Mouse (Mus musculus): ENCODE data around the gene Rfc2. TPM values are rescaled to one million over a fixed set of nuclear protein-coding genes. Genes with fewer than 3 reads are reported as not detected.
"Not testable (repeated sequence)": the region's sequence is repeated elsewhere in the genome, so short reads cannot be mapped to it uniquely, and the experiment has no call there.

Gene Rfc2
- total RNA-seq, 4 experiments from 2014 or later = 21.6 to 26.0 (median 24.6) TPM

- no peak for DNase-seq (ENCODE audit: low spot score)
Measured at GRCm38 (mm10) chr5:134647394-134647793, 66.2 kb downstream of the Rfc2 start.

GRCm38 (mm10) chr5:134648976-134649375, 67.8 kb downstream of the Rfc2 start:
- DNase-seq (ENCODE audit: low spot score) = not testable (repeated sequence)

GRCm38 (mm10) chr5:134650926-134651325, 69.8 kb downstream of the Rfc2 start:
- no peak for DNase-seq (ENCODE audit: low spot score)

Small RNAs within 50 kb of the gene (microRNA-seq; reads per million reads assigned to microRNA genes)
- not detected for gene Mir7228

Other genes starting within 250 kb of the Rfc2 start
- gene Gtf2ird1, start 124.7 kb upstream of the Rfc2 start, total RNA-seq (2022) = 10 to 100 TPM; 20.9 to 28.3 (median 24.5) TPM
- 1 to 10 TPM; 4.5 to 6.8 (median 5.4) TPM for gene Clip2, start 28.9 kb upstream of the Rfc2 start, total RNA-seq (2022)
- not detected for gene Syna, start 21.2 kb upstream of the Rfc2 start, total RNA-seq (2022)
- 1 to 10 TPM in 3 of 4 experiments, under 1 TPM in 1; 0.44 to 2.4 (median 1.8) TPM for gene Lat2, start 33.7 kb downstream of the Rfc2 start, total RNA-seq (2022)
- gene Eif4h, start 58.1 kb downstream of the Rfc2 start, total RNA-seq (2022) = 100 to 1,000 TPM; 124 to 141 (median 129) TPM
- 1 to 10 TPM; 3.8 to 5.1 (median 4.0) TPM for gene Limk1, start 107.2 kb downstream of the Rfc2 start, total RNA-seq (2022)
- 10 to 100 TPM; 14.7 to 26.2 (median 17.6) TPM for gene Eln, start 166.0 kb downstream of the Rfc2 start, total RNA-seq (2022)

All from heart, adult 8-10 months (tissue).